Mouse (Mus musculus) hindbrain, embryonic 14.5 days (tissue): ENCODE results near the gene C2cd4a. TPM values are rescaled to one million over a fixed set of nuclear protein-coding genes. Genes with fewer than 3 reads are reported as not detected.

Experiments used
- ATAC-seq: fragments of 200-750 bp; cut with Nextera tagmentation; 2 replicates; pipeline ENCODE4 v1.8.0; 2017; ENCODE audit warnings: moderate number of reproducible peaks, mild to moderate bottlenecking, moderate TSS enrichment, moderate library complexity; ENCODE audit not compliant: low FRiP score
- DNase-seq: peaks from one replicate; pipeline ENCODE4 v3.0.0-alpha.2; 2015; ENCODE audit warnings: low spot score
- H3K27ac ChIP-seq: fragments of 300-500 bp; sonication (generic); 2 replicates; pipeline ENCODE4 v1.5.1; 2014; ENCODE audit warnings: mild to moderate bottlenecking, moderate library complexity
- H3K27me3 ChIP-seq: fragments of 300-500 bp; sonication (generic); 2 replicates; pipeline ENCODE4 v1.6.1; 2014; ENCODE audit warnings: mild to moderate bottlenecking, low read length, mixed read lengths; ENCODE audit not compliant: control insufficient read depth, insufficient read depth
- H3K36me3 ChIP-seq: fragments of 300-500 bp; sonication (generic); replicated peaks from 2 replicates; pipeline ENCODE4 v1.6.1; 2014; ENCODE audit not compliant: control insufficient read depth, insufficient read depth
- H3K4me1 ChIP-seq: fragments of 300-500 bp; sonication (generic); replicated peaks from 2 replicates; pipeline ENCODE4 v1.6.1; 2014; ENCODE audit warnings: antibody characterized with exemption, low read length, mixed read lengths; ENCODE audit not compliant: control insufficient read depth, insufficient read depth
- H3K4me2 ChIP-seq: fragments of 300-500 bp; sonication (generic); replicated peaks from 2 replicates; pipeline ENCODE4 v1.6.1; 2014; ENCODE audit warnings: mild to moderate bottlenecking, moderate library complexity
- H3K4me3 ChIP-seq: fragments of 300-500 bp; sonication (generic); replicated peaks from 2 replicates; pipeline ENCODE4 v1.5.1; 2014; ENCODE audit warnings: mild to moderate bottlenecking, low read length
- H3K9ac ChIP-seq: fragments of 300-500 bp; sonication (generic); 2 replicates; pipeline ENCODE4 v1.6.1; 2014
- H3K9me3 ChIP-seq: fragments of 300-500 bp; sonication (generic); 2 replicates; pipeline ENCODE4 v1.6.1; 2016; ENCODE audit warnings: low read length; ENCODE audit not compliant: control insufficient read depth
- WGBS: fragments of 180-500 bp; shearing (Covaris S2); extraction: QIAGEN DNeasy Blood & Tissue Kit; methylation state at CpG from one replicate; pipeline ENCODE4 v1.1.7; 2014; 5-methylcytosine and 5-hydroxymethylcytosine counted together
- polyA plus RNA-seq: library from polyadenylated mRNA; unstranded; fragments of >200 nt; fragmentation: Nextera tagmentation; extraction: Ambion mirVana; gene quantifications from 2 replicates; pipeline ENCODE4 v1.2.1, GENCODE M21; 2014

Gene C2cd4a
- polyA plus RNA-seq, 1 experiment from 2014 or later, result 0.41 TPM

- no peaks in the 10 kb centered on the region for H3K27me3 ChIP-seq
- no peak overlapping the region for H3K4me2 ChIP-seq
- H3K4me3 ChIP-seq, result no peak overlapping the region
- H3K9ac ChIP-seq, result no peak overlapping the region
- no peak overlapping the region for H3K27ac ChIP-seq
- no peaks in the 10 kb centered on the region for H3K9me3 ChIP-seq
- WGBS, result 37% methylated on average over 4 of the region's 4 CpGs
- H3K4me1 ChIP-seq, result no peaks in the 10 kb centered on the region
- ATAC-seq, result no peak
- H3K36me3 ChIP-seq, result no peaks in the 10 kb centered on the region
- DNase-seq, result no peak
Measured at GRCm38 (mm10) chr9:67864011-67864410, 31.9 kb upstream of the C2cd4a start.

DNA sequence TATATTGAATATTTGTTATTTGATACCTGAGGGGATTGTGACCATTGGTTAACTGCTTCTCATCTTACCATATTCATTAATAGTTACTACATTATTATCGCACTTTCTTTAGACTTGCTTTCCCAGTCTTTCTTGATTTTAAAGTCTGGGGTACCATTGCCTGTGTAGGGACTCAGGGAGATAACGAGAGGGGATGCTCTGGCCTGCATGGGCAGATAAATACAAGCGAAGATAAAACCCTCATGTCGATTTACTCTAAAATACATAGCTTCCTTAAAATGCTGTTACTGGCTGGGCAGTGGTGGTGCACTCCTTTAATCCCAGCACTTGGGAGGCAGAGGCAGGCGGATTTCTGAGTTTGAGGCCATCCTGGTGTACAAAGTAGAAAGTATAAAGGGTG lies 31.2 kb upstream of the C2cd4a start:
- no peaks in the 10 kb centered on the region for H3K27me3 ChIP-seq
- WGBS, result 90% methylated on average over 5 of the region's 5 CpGs
- H3K9ac ChIP-seq, result no peak overlapping the region
- no peaks in the 10 kb centered on the region for H3K9me3 ChIP-seq
- H3K4me1 ChIP-seq, result no peaks in the 10 kb centered on the region
- DNase-seq (no peak), ATAC-seq (no peak)
- no peak overlapping the region for H3K4me3 ChIP-seq
- no peak overlapping the region for H3K4me2 ChIP-seq
- H3K27ac ChIP-seq, result no peak overlapping the region
- no peaks in the 10 kb centered on the region for H3K36me3 ChIP-seq

DNA sequence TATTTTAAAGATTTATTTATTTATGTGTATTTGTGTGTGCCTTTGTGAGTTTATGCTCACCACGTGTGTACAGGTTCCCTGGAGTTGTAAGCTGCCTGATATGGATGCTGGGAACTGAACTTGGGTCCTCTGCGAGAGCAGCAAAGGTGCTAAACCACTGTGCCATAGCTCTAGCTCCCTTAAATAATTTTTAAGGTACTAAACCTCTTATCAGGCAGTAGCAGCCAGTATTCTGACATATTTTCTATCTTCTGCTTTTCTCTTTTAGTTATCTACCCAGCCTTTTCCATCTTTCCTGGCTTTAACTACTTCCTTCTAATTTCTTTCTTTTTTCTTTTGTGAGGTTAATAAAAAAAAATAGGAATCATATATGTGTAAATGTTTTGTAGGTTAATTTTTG lies 28.1 kb upstream of the C2cd4a start:
- ATAC-seq (no peak), DNase-seq (no peak)
- peaks cover 5% of the 10 kb centered on the region; the same call in 1 of the 2 replicates for H3K36me3 ChIP-seq
- WGBS, result 94% methylated on average over 2 of the region's 2 CpGs
- H3K4me1 ChIP-seq, result no peaks in the 10 kb centered on the region
- H3K4me3 ChIP-seq, result no peak overlapping the region
- no peak overlapping the region for H3K9ac ChIP-seq
- no peak overlapping the region for H3K27ac ChIP-seq
- no peaks in the 10 kb centered on the region for H3K27me3 ChIP-seq
- no peaks in the 10 kb centered on the region for H3K9me3 ChIP-seq
- no peak overlapping the region for H3K4me2 ChIP-seq

GRCm38 (mm10) chr9:67851150-67851549 lies 19.0 kb upstream of the C2cd4a start:
- H3K27me3 ChIP-seq, result no peaks in the 10 kb centered on the region
- H3K36me3 ChIP-seq, result peaks cover 11% of the 10 kb centered on the region; the same call in 1 of the 2 replicates
- H3K9me3 ChIP-seq, result no peaks in the 10 kb centered on the region
- no peak overlapping the region for H3K4me3 ChIP-seq
- no peaks in the 10 kb centered on the region for H3K4me1 ChIP-seq
- no peak overlapping the region for H3K27ac ChIP-seq
- no peak overlapping the region for H3K9ac ChIP-seq
- DNase-seq (no peak), ATAC-seq (no peak)
- H3K4me2 ChIP-seq, result no peak overlapping the region
- WGBS, result 82% methylated on average over 4 of the region's 4 CpGs

DNA sequence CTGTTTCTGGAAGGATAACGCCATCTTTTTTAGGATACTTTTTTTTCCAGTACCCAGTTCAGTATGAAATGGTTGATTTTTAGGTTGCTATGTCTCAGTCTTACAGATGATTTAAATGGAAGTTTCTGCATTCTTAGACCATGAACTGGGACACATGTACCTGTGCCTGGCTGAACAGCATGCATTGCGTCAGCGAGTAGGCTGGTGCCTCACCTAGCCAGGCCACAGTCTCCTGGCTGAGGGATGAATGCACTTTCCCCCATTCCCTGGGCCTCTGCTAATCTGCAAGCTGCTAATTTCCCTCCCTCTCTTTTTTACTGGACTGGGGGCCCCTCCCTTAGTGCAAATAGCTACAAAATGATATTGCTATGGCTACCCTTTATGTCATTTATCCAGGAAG lies 17.7 kb upstream of the C2cd4a start:
- DNase-seq (no peak), ATAC-seq (no peak)
- no peak overlapping the region for H3K4me3 ChIP-seq
- H3K27me3 ChIP-seq, result no peaks in the 10 kb centered on the region
- 0 out of 2 replicates have a peak, but pooled peaks cover under 1% of the 10 kb centered on the region for H3K4me1 ChIP-seq
- 93% methylated on average over 3 of the region's 3 CpGs for WGBS
- no peak overlapping the region for H3K4me2 ChIP-seq
- no peaks in the 10 kb centered on the region for H3K9me3 ChIP-seq
- H3K9ac ChIP-seq, result no peak overlapping the region
- no peak overlapping the region for H3K27ac ChIP-seq
- H3K36me3 ChIP-seq, result peaks cover 6% of the 10 kb centered on the region; the same call in 1 of the 2 replicates

- Histone ChIP-seq H3K4me2 (no peak overlapping the region), H3K9ac (no peak overlapping the region), H3K27me3 (no peaks in the 10 kb centered on the region), H3K4me1 (0 out of 2 replicates have a peak, but pooled peaks cover 4% of the 10 kb centered on the region), H3K4me3 (no peak overlapping the region), H3K27ac (no peak overlapping the region), H3K9me3 (no peaks in the 10 kb centered on the region), H3K36me3 (0 out of 2 replicates have a peak, but pooled peaks cover 2% of the 10 kb centered on the region)
- 85% methylated on average over 12 of the region's 12 CpGs for WGBS
- no peak for DNase-seq
- ATAC-seq, result no peak
Measured at GRCm38 (mm10) chr9:67849397-67849796, 17.3 kb upstream of the C2cd4a start.

DNA sequence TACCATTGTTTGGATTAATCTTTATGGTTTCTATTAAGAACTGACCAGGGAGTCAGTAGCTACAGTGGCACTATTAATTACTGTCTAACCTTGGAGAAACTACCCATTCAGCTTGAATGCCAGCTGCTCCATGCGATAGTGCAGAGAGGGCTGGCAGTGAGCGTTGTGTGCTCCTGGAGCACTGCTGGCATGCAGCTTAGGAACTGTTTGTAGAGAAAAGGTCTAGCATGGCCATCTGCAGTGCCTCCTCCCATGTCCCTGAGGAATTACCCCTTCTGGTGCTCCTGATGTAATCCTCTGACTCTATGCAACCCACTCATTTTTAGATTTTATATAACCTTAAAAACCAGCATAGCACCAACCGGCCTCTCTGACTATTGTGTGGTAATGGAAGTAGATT lies 15.5 kb upstream of the C2cd4a start:
- ATAC-seq (no peak), DNase-seq (no peak)
- Histone ChIP-seq H3K4me3 (no peak overlapping the region), H3K9ac (no peak overlapping the region), H3K9me3 (no peaks in the 10 kb centered on the region), H3K4me2 (no peak overlapping the region), H3K27me3 (no peaks in the 10 kb centered on the region), H3K36me3 (no peaks in the 10 kb centered on the region), H3K27ac (no peak overlapping the region), H3K4me1 (0 out of 2 replicates have a peak, but pooled peaks cover 4% of the 10 kb centered on the region)
- WGBS, result 74% methylated on average over 3 of the region's 3 CpGs

- 94% methylated on average over 2 of the region's 2 CpGs for WGBS
- Histone ChIP-seq H3K9me3 (no peaks in the 10 kb centered on the region), H3K9ac (no peak overlapping the region)
Measured at GRCm38 (mm10) chr9:67846089-67846488, 14.0 kb upstream of the C2cd4a start.

DNA sequence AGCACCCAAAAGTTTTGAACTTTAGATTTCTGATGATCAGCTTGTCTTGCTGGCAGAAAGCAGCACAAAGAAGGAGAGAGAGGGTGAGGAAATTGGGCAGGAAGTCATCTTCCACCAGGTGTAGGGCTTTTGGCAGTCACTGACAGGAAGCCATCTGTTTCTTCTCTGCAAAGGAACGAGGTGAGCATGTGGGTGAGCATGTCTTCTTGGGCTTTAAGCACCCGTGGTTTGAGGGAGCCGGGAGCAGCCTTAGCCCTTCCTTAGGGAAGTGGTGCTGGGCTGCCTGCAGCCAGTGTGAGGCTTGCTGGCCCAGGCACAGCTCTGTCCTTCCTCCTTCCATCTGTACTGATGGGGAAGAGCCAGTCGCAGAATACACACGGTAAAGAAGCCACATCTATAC lies 13.5 kb upstream of the C2cd4a start:
- ATAC-seq (no peak), DNase-seq (no peak)
- 88% methylated on average over 5 of the region's 5 CpGs for WGBS
- Histone ChIP-seq H3K4me1 (peaks cover 13% of the 10 kb centered on the region), H3K27ac (no peak overlapping the region), H3K9ac (no peak overlapping the region), H3K4me3 (no peak overlapping the region), H3K36me3 (no peaks in the 10 kb centered on the region), H3K9me3 (no peaks in the 10 kb centered on the region), H3K27me3 (no peaks in the 10 kb centered on the region), H3K4me2 (no peak overlapping the region)

More at GRCm38 (mm10) chr9:67846089-67846488, 14.0 kb upstream of the C2cd4a start:
- Histone ChIP-seq H3K4me1 (peaks cover 9% of the 10 kb centered on the region; the same call in 1 of the 2 replicates), H3K4me3 (no peak overlapping the region), H3K27ac (no peak overlapping the region), H3K27me3 (no peaks in the 10 kb centered on the region), H3K4me2 (no peak overlapping the region), H3K36me3 (no peaks in the 10 kb centered on the region)
- DNase-seq, result no peak
- no peak for ATAC-seq

GRCm38 (mm10) chr9:67845012-67845411 lies 12.9 kb upstream of the C2cd4a start:
- Histone ChIP-seq H3K9ac (no peak overlapping the region), H3K9me3 (no peaks in the 10 kb centered on the region), H3K36me3 (no peaks in the 10 kb centered on the region), H3K4me2 (no peak overlapping the region), H3K27ac (no peak overlapping the region), H3K4me3 (no peak overlapping the region), H3K27me3 (no peaks in the 10 kb centered on the region), H3K4me1 (peaks cover 14% of the 10 kb centered on the region)
- DNase-seq, result no peak
- ATAC-seq, result no peak
- WGBS, result 89% methylated on average over 4 of the region's 4 CpGs
